Mouse (Mus musculus) olfactory bulb, adult 2 months (tissue): Measurements from ENCODE around the gene Speer4f1. TPM values are rescaled to one million over a fixed set of nuclear protein-coding genes. Genes with fewer than 3 reads are reported as not detected.
"Not testable (repeated sequence)": the region's sequence is repeated elsewhere in the genome, so short reads cannot be mapped to it uniquely, and the experiment has no call there.

Experiments
- H3K27ac ChIP-seq: fragments of 200-500 bp; 2 replicates; pipeline ENCODE4 v1.5.1; 2012; ENCODE audit warnings: low read depth, low read length; ENCODE audit not compliant: insufficient read depth
- H3K4me1 ChIP-seq: fragments of 200-500 bp; 2 replicates; pipeline ENCODE4 v1.6.1; 2012; ENCODE audit warnings: low read length; ENCODE audit not compliant: control insufficient read depth, insufficient read depth
- H3K4me3 ChIP-seq: fragments of 200-500 bp; 2 replicates; pipeline ENCODE4 v1.5.1; 2012; ENCODE audit warnings: mild to moderate bottlenecking, low read depth, low read length, moderate library complexity; ENCODE audit not compliant: insufficient read depth
- CTCF ChIP-seq: fragments of 200-500 bp; IDR thresholded peaks from 2 replicates; pipeline ENCODE4 v1.5.1; 2012; ENCODE audit warnings: low read depth, mild to moderate bottlenecking, low read length, moderate library complexity; ENCODE audit not compliant: insufficient read depth
- POLR2A ChIP-seq: fragments of 200-500 bp; IDR thresholded peaks from 2 replicates; pipeline ENCODE4 v1.6.1; 2012; ENCODE audit warnings: mild to moderate bottlenecking, low read depth, low read length, moderate library complexity; ENCODE audit not compliant: insufficient read depth
- WGBS: fragments of 180-500 bp; shearing (Covaris S2); methylation state at CpG from one replicate; pipeline ENCODE4 v1.1.7; 2018; 5-methylcytosine and 5-hydroxymethylcytosine counted together
- polyA plus RNA-seq: library from polyadenylated mRNA; stranded (reverse); fragments of >200 nt; gene quantifications from 2 replicates; pipeline ENCODE4 v1.2.4, GENCODE M21; 2012; ENCODE audit warnings: low replicate concordance; ENCODE audit not compliant: missing spikeins, insufficient read depth, insufficient read length

The Speer4f1 gene
- polyA plus RNA-seq: not detected in 2 replicates

- WGBS: 97% methylated on average over 1 of the region's 1 CpGs
- H3K4me1 ChIP-seq, H3K27ac ChIP-seq, H3K4me3 ChIP-seq: not testable (repeated sequence)
These were observed at the start of gene Speer4f1 for GRCm38 (mm10) chr5:17475798-17476197. Gene Speer4f1 (plus strand): TSS chr5:17476098.

GRCm38 (mm10) chr5:17426930-17427329, 49.0 kb upstream of the Speer4f1 start:
- 100% methylated on average over 1 of the region's 1 CpGs for WGBS

GRCm38 (mm10) chr5:17434721-17435120, 41.2 kb upstream of the Speer4f1 start:
- Histone ChIP-seq H3K27ac (no peak overlapping the region), H3K4me3 (no peak overlapping the region), H3K4me1 (no peaks in the 10 kb centered on the region)
- 75% methylated on average over 3 of the region's 3 CpGs for WGBS
- no peak for TF ChIP-seq CTCF
- TF ChIP-seq POLR2A: no peak

More at GRCm38 (mm10) chr5:17426930-17427329, 49.0 kb upstream of the Speer4f1 start:
- no peak overlapping the region for H3K4me3 ChIP-seq
- H3K27ac ChIP-seq: no peak overlapping the region
- no peaks in the 10 kb centered on the region for H3K4me1 ChIP-seq
- TF ChIP-seq POLR2A (no peak), CTCF (no peak)

GRCm38 (mm10) chr5:17436209-17436608, 39.7 kb upstream of the Speer4f1 start:
- WGBS: 59% methylated on average over 2 of the region's 2 CpGs
- no peak for TF ChIP-seq CTCF
- no peak for TF ChIP-seq POLR2A
- Histone ChIP-seq H3K4me3 (no peak overlapping the region), H3K27ac (no peak overlapping the region), H3K4me1 (no peaks in the 10 kb centered on the region)

- no peak for TF ChIP-seq POLR2A
- TF ChIP-seq CTCF: no peak
- Histone ChIP-seq H3K27ac (no peak overlapping the region), H3K4me1 (no peaks in the 10 kb centered on the region), H3K4me3 (no peak overlapping the region)
These were observed 36.3 kb upstream of the Speer4f1 start for GRCm38 (mm10) chr5:17439487-17440102.

- 73% methylated on average over 5 of the region's 5 CpGs for WGBS
- Histone ChIP-seq H3K4me3 (no peak overlapping the region), H3K27ac (no peak overlapping the region), H3K4me1 (no peaks in the 10 kb centered on the region)
- TF ChIP-seq CTCF (no peak), POLR2A (no peak)
These were observed 21.8 kb upstream of the Speer4f1 start for GRCm38 (mm10) chr5:17454059-17454458.

- Histone ChIP-seq H3K27ac (no peak overlapping the region), H3K4me3 (no peak overlapping the region), H3K4me1 (no peaks in the 10 kb centered on the region)
- WGBS: 89% methylated on average over 6 of the region's 6 CpGs
- TF ChIP-seq POLR2A: no peak
- no peak for TF ChIP-seq CTCF
These were observed 20.8 kb upstream of the Speer4f1 start for GRCm38 (mm10) chr5:17454952-17455586.

GRCm38 (mm10) chr5:17456671-17457070, 19.2 kb upstream of the Speer4f1 start:
- no peak overlapping the region for H3K27ac ChIP-seq
- TF ChIP-seq CTCF (no peak), POLR2A (no peak)
- WGBS: 80% methylated on average over 3 of the region's 3 CpGs
- H3K4me1 ChIP-seq: no peaks in the 10 kb centered on the region
- no peak overlapping the region for H3K4me3 ChIP-seq

- H3K4me3 ChIP-seq, H3K27ac ChIP-seq, H3K4me1 ChIP-seq: not testable (repeated sequence)
- WGBS: 66% methylated on average over 4 of the region's 4 CpGs
These were observed 7.8 kb upstream of the Speer4f1 start for GRCm38 (mm10) chr5:17468120-17468519.
